Mouse (Mus musculus) MN1 (cell line): Measurements from ENCODE around the gene Cfap99.

Experiments
- DNase-seq: peaks from one replicate; pipeline ENCODE4 v3.0.0-alpha.2; 2016; ENCODE audit warnings: low spot score

Gene Cfap99

GRCm38 (mm10) chr5:34330136-34330535 is 41.7 kb downstream of the Cfap99 start:
- no peak for DNase-seq

GRCm38 (mm10) chr5:34334081-34334480 is 45.7 kb downstream of the Cfap99 start:
- no peak for DNase-seq

GRCm38 (mm10) chr5:34335539-34336096 is 47.2 kb downstream of the Cfap99 start:
- peak; percentile 54 for DNase-seq

DNA sequence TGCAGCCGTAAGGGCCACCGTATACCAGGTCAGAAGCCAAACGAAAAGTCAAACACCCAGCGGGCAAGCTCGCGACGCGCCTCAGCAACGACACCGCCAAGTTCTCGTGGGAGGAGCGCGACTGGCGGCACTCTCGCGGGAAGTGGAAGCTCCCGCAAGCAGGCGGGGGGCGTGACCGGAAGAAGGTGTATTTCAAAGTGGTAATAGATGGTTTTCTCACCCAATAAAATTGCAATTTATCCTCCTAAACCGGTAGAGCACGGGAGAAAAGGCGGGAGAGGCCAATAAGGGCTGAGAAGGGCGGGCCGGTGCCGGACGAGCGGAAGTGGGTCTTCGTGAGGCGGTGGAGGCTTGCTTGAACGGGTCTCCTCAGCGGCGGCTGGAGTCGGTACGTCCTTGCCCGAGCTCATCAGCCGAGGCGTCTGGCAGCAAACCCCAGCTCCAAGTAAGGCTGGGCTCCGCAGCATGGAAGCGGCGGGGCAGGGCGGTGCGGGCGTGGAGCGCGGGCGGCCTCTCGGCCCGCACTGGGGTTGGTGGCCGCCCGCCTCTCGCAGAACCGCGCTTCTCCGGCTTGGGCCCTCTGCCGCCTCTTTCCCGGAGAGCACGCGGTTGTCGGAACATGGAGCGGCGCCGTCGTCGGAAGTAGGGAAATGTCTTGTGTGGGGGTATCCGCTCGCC is 47.8 kb downstream of the Cfap99 start, which contains the start of gene Rnf4:
TSS of gene Rnf4 (plus strand) at position 193 of the 678 bp plus-strand sequence.
- peak; percentile 100 for DNase-seq

- DNase-seq, result peak; percentile 85
Observed at GRCm38 (mm10) chr5:34336775-34337450, 48.5 kb downstream of the Cfap99 start.

DNA sequence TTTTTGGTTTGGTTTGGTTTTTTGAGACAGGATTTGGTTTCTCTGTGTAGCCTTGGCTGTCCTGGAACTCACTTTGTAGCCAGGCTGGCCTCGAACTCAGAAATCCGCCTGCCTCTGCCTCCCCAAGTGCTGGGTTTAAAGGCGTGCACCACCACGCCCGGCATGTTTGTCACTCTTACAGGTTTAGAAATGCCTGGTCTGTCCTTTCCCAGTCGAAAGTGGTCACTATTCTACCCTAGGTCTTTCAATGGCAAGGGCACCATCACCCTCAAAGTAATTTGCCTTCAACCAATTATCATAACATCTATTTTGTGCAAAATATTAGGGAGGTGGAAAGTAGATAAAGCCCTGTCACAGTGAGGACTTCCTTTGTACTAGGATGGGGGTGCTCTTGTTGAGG is 51.8 kb downstream of the Cfap99 start:
- DNase-seq, result no peak

DNA sequence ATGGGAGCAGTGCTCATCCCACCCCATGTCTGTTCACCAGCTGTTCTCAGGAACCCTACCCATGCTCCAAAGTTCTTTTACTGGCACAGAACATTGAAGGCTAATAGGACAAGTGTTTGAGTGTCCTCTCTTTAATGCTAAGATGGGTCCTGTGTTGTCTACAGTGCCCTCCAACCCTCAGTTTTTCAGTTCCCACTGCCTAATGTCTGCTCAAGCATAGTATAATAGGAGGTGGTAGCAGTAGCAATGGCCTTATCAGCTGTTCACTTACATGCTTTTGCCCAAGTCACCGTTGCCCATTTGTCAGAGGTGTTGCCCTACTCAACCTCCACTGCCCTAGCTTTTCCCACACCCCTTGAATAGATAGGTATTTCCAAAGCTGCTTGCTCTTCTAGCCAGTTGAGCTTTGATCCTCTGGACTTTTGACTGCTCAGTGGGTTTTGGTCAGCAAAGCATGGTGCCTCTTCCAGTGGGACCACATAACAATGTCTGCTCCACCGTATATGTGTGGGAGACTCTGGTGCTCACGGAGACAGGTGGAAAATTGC is 63.8 kb downstream of the Cfap99 start:
- DNase-seq, result no peak

- no peak for DNase-seq
Observed at GRCm38 (mm10) chr5:34360261-34360660, 71.9 kb downstream of the Cfap99 start.

GRCm38 (mm10) chr5:34363115-34363514 is 74.7 kb downstream of the Cfap99 start:
- DNase-seq, result no peak

DNA sequence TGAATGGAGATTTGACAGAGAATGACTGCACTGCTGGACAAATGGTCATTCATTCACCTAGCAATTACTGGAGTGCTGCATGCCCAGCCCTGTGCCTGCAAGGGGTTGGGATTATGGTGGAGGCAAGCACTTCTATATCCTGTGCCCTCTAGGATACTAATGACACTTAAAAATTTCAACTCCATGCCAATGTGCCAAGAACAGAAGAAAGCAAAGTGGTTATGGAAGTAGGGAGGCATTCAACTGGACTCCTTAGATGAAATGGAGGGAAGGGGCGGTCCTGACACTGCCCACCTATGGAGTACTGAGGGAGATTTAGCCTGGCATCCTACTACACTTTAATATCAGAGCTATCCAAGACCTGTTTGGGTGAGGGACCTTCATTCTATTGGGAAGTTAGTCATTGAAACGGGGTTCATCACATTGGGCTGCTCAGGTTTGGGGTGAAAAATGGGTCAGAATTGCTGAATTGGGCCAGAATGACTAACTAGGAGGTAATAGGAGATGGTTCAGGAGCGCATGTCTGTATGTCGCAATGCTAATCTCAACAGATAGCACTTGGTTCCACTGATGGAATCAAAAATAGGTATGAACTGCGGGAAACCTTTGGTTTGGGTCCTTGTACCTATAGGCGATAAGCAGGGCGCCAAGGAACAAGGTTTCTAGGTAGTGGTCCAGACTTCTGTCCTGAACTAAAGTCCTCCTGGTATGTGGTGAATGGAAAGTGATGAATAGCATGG is 80.3 kb downstream of the Cfap99 start:
- no peak for DNase-seq

DNA sequence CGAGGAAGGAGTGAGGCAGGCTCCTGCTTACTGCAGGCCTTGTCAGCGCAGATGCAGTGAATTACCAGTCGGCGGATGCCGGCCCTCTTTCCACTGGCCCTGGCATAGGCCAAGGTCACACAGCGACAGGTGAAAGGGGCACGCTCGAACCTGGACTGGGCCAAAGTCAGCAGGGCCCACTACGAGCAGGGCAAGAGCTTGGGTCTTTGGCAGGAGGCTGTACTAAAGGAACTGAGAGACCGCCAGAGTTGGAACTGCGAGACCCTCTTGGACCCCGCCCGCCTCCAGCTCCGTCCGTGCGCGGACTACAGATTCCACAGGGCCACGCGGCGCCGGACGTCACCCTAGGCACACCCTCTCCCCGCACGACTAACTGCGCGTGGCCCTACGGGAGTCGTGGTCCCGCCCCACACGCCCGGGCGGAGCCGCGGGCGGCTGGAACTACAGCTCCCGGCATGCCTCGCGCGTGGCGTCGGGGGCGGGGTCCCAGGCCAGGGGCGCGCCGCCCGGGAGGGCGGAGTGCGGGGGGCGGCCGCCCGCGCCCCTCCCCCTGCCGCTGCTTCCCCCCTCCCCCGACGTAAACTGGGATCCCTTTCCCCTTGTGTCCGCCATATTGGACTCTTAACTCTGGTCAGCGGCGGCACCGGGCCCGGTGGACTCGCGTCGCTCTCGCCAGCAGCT is 81.1 kb downstream of the Cfap99 start, which contains the start of gene Fam193a:
TSS of gene Fam193a (plus strand) at position 593 of the 681 bp plus-strand sequence.
- peak; percentile 99 for DNase-seq

DNA sequence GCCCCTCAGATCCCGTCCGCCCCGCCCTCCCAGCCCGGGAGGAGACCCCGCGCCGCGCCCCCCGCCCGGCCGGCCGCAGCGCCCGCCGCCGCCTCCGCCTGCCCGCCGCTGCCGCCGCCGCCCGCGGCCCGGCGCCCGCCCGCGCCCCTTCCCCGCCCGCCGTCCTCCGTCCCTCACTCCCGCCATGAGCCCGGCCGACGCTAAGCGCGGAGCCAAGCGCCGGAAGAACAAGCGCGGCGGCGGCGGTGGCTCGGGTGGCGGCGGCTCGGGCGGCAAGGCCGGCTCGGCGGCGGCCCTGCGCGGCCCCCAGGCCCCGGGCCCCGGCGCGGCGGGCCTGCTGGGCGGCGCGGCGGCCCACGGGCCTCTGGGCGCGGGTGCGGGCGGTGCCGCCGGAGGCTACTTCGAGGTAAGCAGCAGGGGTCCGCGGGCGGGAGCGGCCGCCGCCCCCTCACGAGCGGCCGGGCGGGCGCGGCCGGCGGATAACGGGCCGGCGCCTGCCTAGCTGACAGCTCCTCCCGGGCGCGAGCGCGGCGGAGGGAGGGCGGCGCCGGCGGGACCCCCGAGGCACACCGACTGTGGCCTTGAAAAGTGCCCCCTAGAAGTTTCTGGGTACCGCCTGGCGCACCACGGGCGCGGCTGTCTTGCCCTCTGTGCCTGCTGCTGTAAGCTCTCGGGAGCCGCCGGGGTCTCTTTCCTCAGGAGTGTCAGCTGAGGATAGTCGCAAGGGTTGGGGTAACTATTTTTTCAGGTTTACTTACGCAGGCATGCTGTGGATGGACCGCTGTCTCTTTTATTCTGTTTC is 81.8 kb downstream of the Cfap99 start:
- DNase-seq, result peak; percentile 49

GRCm38 (mm10) chr5:34370840-34371239 is 82.4 kb downstream of the Cfap99 start:
- no peak for DNase-seq

DNA sequence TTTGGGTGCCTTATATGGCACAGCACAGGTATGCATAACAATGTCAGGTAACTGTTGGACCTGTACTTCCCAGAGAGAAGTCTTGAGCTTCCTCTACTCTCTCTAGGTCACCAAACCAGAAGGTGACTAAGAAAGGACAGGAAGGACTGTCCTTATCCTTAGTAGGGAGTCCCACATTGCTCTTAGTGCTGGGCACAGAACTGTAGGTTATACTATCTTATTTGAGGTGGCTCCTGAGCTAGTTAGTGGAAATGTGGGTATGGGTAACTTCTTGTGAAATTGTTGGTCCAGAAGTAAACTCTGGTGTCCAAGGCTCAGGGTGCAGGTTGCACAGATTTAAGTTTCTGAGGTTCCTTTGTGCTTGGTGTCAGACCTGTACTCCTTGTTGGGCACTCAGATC is 83.7 kb downstream of the Cfap99 start:
- DNase-seq, result no peak

DNA sequence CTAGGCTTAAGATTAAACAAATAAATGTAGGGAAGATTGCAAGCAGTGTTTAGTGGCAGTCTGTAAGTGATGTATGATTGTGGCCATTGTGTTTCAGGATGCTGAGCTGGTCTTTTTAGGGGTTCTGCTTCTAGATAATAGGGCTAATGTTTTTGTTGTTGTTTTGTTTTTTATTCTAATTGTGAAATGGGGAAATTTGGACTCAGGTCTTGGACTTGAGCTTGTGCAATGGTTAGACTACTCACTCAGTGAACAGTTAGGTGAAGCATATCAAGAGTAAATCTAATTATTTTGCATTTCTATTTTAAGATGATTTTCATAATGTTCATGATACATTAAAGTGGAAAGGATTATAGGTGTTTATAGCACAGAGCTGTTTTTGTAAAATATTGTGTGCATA is 84.1 kb downstream of the Cfap99 start:
- no peak for DNase-seq
